Mouse (Mus musculus) spleen, embryonic (tissue): ENCODE results near the gene Pgf.

Experiments used
- CTCF ChIA-PET: fragments of 350-600 bp; sonication (Branson Sonifier 250); formaldehyde crosslinking; loops from one replicate; lab custom pipeline; 2022; lab: Charles Lee

The Pgf gene

GRCm38 (mm10) chr12:85177740-85178239 is at the start of gene Pgf:
Gene Pgf, minus strand, starts transcription at chr12:85177790.
- CTCF ChIA-PET, result no interaction called here

- CTCF ChIA-PET, result no interaction called here
Measured at GRCm38 (mm10) chr12:85227227-85227626, 49.6 kb upstream of the Pgf start.

GRCm38 (mm10) chr12:85219905-85220290 is 42.3 kb upstream of the Pgf start:
- CTCF ChIA-PET, result interaction anchor here (0.5 to 1.3 kb wide), 3 partner anchors 38 to 86 kb away, joined by 4 to 5 read pairs (median 4); no protein-coding TSS in a partner anchor

- CTCF ChIA-PET, result interaction anchor here (0.6 to 1.3 kb wide), 3 partner anchors 61 to 99 kb away, joined by 3 to 5 read pairs (median 3); no protein-coding TSS in a partner anchor
Measured at GRCm38 (mm10) chr12:85219236-85219904, 41.8 kb upstream of the Pgf start, which contains the start of gene Eif2b2. Gene Eif2b2, plus strand, starts transcription at chr12:85219481.

GRCm38 (mm10) chr12:85217733-85218310 is 40.2 kb upstream of the Pgf start:
- CTCF ChIA-PET, result interaction anchor here (1.1 kb wide), 1 partner anchor 39 kb away, joined by 3 read pairs; no protein-coding TSS in a partner anchor

- CTCF ChIA-PET, result no interaction called here
Measured at GRCm38 (mm10) chr12:85215031-85215430, 37.4 kb upstream of the Pgf start.

GRCm38 (mm10) chr12:85208687-85209199 is 31.2 kb upstream of the Pgf start:
- CTCF ChIA-PET, result interaction anchor here (0.7 kb wide), 1 partner anchor 17 kb away, joined by 6 read pairs; no protein-coding TSS in a partner anchor

- CTCF ChIA-PET, result no interaction called here
Measured at GRCm38 (mm10) chr12:85205425-85205824, 27.8 kb upstream of the Pgf start.

- CTCF ChIA-PET, result no interaction called here
Measured at GRCm38 (mm10) chr12:85204105-85204504, 26.5 kb upstream of the Pgf start.

GRCm38 (mm10) chr12:85203699-85204098 is 26.1 kb upstream of the Pgf start:
- CTCF ChIA-PET, result no interaction called here

- CTCF ChIA-PET, result no interaction called here
Measured at GRCm38 (mm10) chr12:85202191-85202590, 24.6 kb upstream of the Pgf start.

- CTCF ChIA-PET, result no interaction called here
Measured at GRCm38 (mm10) chr12:85201830-85202147, 24.2 kb upstream of the Pgf start.

- CTCF ChIA-PET, result no interaction called here
Measured at GRCm38 (mm10) chr12:85200929-85201829, 23.6 kb upstream of the Pgf start.

GRCm38 (mm10) chr12:85199954-85200353 is 22.4 kb upstream of the Pgf start:
- CTCF ChIA-PET, result no interaction called here

GRCm38 (mm10) chr12:85197936-85198335 is 20.3 kb upstream of the Pgf start:
- CTCF ChIA-PET, result no interaction called here

GRCm38 (mm10) chr12:85197371-85197770 is 19.8 kb upstream of the Pgf start:
- CTCF ChIA-PET, result interaction anchor here (0.6 kb wide), 1 partner anchor 1385 kb away, joined by 7 read pairs; no protein-coding TSS in a partner anchor

- CTCF ChIA-PET, result no interaction called here
Measured at GRCm38 (mm10) chr12:85196191-85196590, 18.6 kb upstream of the Pgf start.

- CTCF ChIA-PET, result no interaction called here
Measured at GRCm38 (mm10) chr12:85195086-85195485, 17.5 kb upstream of the Pgf start.

- CTCF ChIA-PET, result no interaction called here
Measured at GRCm38 (mm10) chr12:85194623-85195018, 17.0 kb upstream of the Pgf start.

GRCm38 (mm10) chr12:85193923-85194622 is 16.5 kb upstream of the Pgf start:
- CTCF ChIA-PET, result no interaction called here

GRCm38 (mm10) chr12:85193146-85193545 is 15.6 kb upstream of the Pgf start:
- CTCF ChIA-PET, result no interaction called here
